Mouse (Mus musculus) midbrain, embryonic 14.5 days (tissue): ENCODE measurements at regions not wholly inside any gene's neighbourhood (a gene's known extent, or its start where the extent isn't known, plus 50 kb on each side); places are given as distances from the start of the nearest gene placed in this dataset.
"Not testable (repeated sequence)": the region's sequence is repeated elsewhere in the genome, so short reads cannot be mapped to it uniquely, and the experiment has no call there.

Experiments
- ATAC-seq: fragments of 200-750 bp; cut with Nextera tagmentation; 2 replicates; pipeline ENCODE4 v1.8.0; 2017; ENCODE audit warnings: moderate number of reproducible peaks, moderate library complexity; ENCODE audit not compliant: low FRiP score, low TSS enrichment
- DNase-seq: peaks from one replicate; pipeline ENCODE4 v3.0.0-alpha.2; 2015
- H3K27ac ChIP-seq: fragments of 300-500 bp; sonication (generic); replicated peaks from 2 replicates; pipeline ENCODE4 v1.5.1; 2014; ENCODE audit warnings: mild to moderate bottlenecking, low read depth, low read length, moderate library complexity
- H3K27me3 ChIP-seq: fragments of 300-500 bp; sonication (generic); 2 replicates; pipeline ENCODE4 v1.6.1; 2014; ENCODE audit warnings: low read length, control low read depth, mixed read lengths; ENCODE audit not compliant: control insufficient read depth, insufficient read depth
- H3K36me3 ChIP-seq: fragments of 300-500 bp; sonication (generic); 2 replicates; pipeline ENCODE4 v1.6.1; 2014; ENCODE audit warnings: low read length, control low read depth; ENCODE audit not compliant: control insufficient read depth, insufficient read depth
- H3K4me1 ChIP-seq: fragments of 300-500 bp; sonication (generic); 2 replicates; pipeline ENCODE4 v1.6.1; 2014; ENCODE audit warnings: mild to moderate bottlenecking, antibody characterized with exemption, low read length, control low read depth; ENCODE audit not compliant: control insufficient read depth, insufficient read depth
- H3K4me2 ChIP-seq: fragments of 300-500 bp; sonication (generic); 2 replicates; pipeline ENCODE4 v1.6.1; 2014; ENCODE audit warnings: mild to moderate bottlenecking, low read length, moderate library complexity
- H3K4me3 ChIP-seq: fragments of 300-500 bp; sonication (generic); replicated peaks from 2 replicates; pipeline ENCODE4 v1.5.1; 2014; ENCODE audit warnings: low read depth, low read length
- H3K9ac ChIP-seq: fragments of 300-500 bp; sonication (generic); replicated peaks from 2 replicates; pipeline ENCODE4 v1.6.1; 2014; ENCODE audit warnings: mild to moderate bottlenecking, low read length, moderate library complexity
- H3K9me3 ChIP-seq: fragments of 300-500 bp; sonication (generic); 2 replicates; pipeline ENCODE4 v1.6.1; 2016; ENCODE audit warnings: low read length, control low read depth, mixed read lengths; ENCODE audit not compliant: control insufficient read depth
- WGBS: fragments of 180-500 bp; shearing (Covaris S2); extraction: QIAGEN DNeasy Blood & Tissue Kit; methylation state at CpG from one replicate; pipeline ENCODE4 v1.1.7; 2014; 5-methylcytosine and 5-hydroxymethylcytosine counted together

GRCm38 (mm10) chr4:8084954-8085639 is 153.7 kb downstream of the Car8 start:
- H3K9ac ChIP-seq = no peak overlapping the region

GRCm38 (mm10) chr4:8079349-8079748 is 159.5 kb downstream of the Car8 start:
- no peak for ATAC-seq
- no peak for DNase-seq
- H3K27ac ChIP-seq = no peak overlapping the region
- no peak overlapping the region for H3K4me3 ChIP-seq
- H3K27me3 ChIP-seq = no peaks in the 10 kb centered on the region
- 73% methylated on average over 4 of the region's 4 CpGs for WGBS
- H3K4me2 ChIP-seq = no peak overlapping the region
- no peaks in the 10 kb centered on the region for H3K9me3 ChIP-seq
- no peak overlapping the region for H3K9ac ChIP-seq
- no peaks in the 10 kb centered on the region for H3K36me3 ChIP-seq
- no peaks in the 10 kb centered on the region for H3K4me1 ChIP-seq

More at GRCm38 (mm10) chr4:8084954-8085639, 153.7 kb downstream of the Car8 start:
- Histone ChIP-seq H3K27ac (no peak overlapping the region), H3K4me2 (no peak overlapping the region), H3K4me1 (no peaks in the 10 kb centered on the region), H3K27me3 (no peaks in the 10 kb centered on the region), H3K36me3 (no peaks in the 10 kb centered on the region), H3K4me3 (no peak overlapping the region), H3K9me3 (no peaks in the 10 kb centered on the region)
- WGBS = 34% methylated on average over 16 of the region's 16 CpGs
- DNase-seq (peak; percentile 91), ATAC-seq (peak; percentile 83)

- no peaks in the 10 kb centered on the region for H3K4me1 ChIP-seq
- no peaks in the 10 kb centered on the region for H3K36me3 ChIP-seq
- H3K27ac ChIP-seq = no peak overlapping the region
- H3K4me2 ChIP-seq = no peak overlapping the region
- no peaks in the 10 kb centered on the region for H3K9me3 ChIP-seq
- no peaks in the 10 kb centered on the region for H3K27me3 ChIP-seq
- no peak for DNase-seq
- no peak overlapping the region for H3K9ac ChIP-seq
- WGBS = 79% methylated on average over 6 of the region's 6 CpGs
- H3K4me3 ChIP-seq = no peak overlapping the region
- no peak for ATAC-seq
Observed at GRCm38 (mm10) chr4:8072989-8073573, 165.8 kb downstream of the Car8 start.

GRCm38 (mm10) chr4:8070693-8071092 is 168.1 kb downstream of the Car8 start:
- H3K4me1 ChIP-seq, DNase-seq, H3K9me3 ChIP-seq, H3K4me2 ChIP-seq, H3K27ac ChIP-seq, ATAC-seq, H3K36me3 ChIP-seq, H3K27me3 ChIP-seq, H3K9ac ChIP-seq, H3K4me3 ChIP-seq: not testable (repeated sequence)

- no peaks in the 10 kb centered on the region for H3K9me3 ChIP-seq
- DNase-seq = no peak
- H3K4me1 ChIP-seq = no peaks in the 10 kb centered on the region
- H3K27ac ChIP-seq = no peak overlapping the region
- H3K4me3 ChIP-seq = no peak overlapping the region
- ATAC-seq = no peak
- H3K36me3 ChIP-seq = no peaks in the 10 kb centered on the region
- H3K27me3 ChIP-seq = no peaks in the 10 kb centered on the region
- WGBS = 59% methylated on average over 2 of the region's 2 CpGs
- no peak overlapping the region for H3K4me2 ChIP-seq
- no peak overlapping the region for H3K9ac ChIP-seq
Observed at GRCm38 (mm10) chr4:8068086-8068485, 170.8 kb downstream of the Car8 start.

- H3K4me2 ChIP-seq = no peak overlapping the region
- H3K36me3 ChIP-seq = no peaks in the 10 kb centered on the region
- no peaks in the 10 kb centered on the region for H3K27me3 ChIP-seq
- ATAC-seq (no peak), DNase-seq (no peak)
- no peak overlapping the region for H3K9ac ChIP-seq
- H3K4me3 ChIP-seq = no peak overlapping the region
- no peak overlapping the region for H3K27ac ChIP-seq
- peaks cover 10% of the 10 kb centered on the region for H3K9me3 ChIP-seq
- 6% methylated on average over 4 of the region's 4 CpGs for WGBS
- H3K4me1 ChIP-seq = no peaks in the 10 kb centered on the region
Observed at GRCm38 (mm10) chr4:8041776-8042175, 197.1 kb downstream of the Car8 start.

GRCm38 (mm10) chr4:8037863-8038262 is 201.0 kb downstream of the Car8 start:
- H3K4me3 ChIP-seq = no peak overlapping the region
- H3K9ac ChIP-seq = no peak overlapping the region
- no peaks in the 10 kb centered on the region for H3K4me1 ChIP-seq
- ATAC-seq = no peak
- H3K4me2 ChIP-seq = no peak overlapping the region
- H3K9me3 ChIP-seq = peaks cover 6% of the 10 kb centered on the region
- 91% methylated on average over 1 of the region's 1 CpGs for WGBS
- H3K36me3 ChIP-seq = no peaks in the 10 kb centered on the region
- H3K27ac ChIP-seq = no peak overlapping the region
- DNase-seq = no peak
- no peaks in the 10 kb centered on the region for H3K27me3 ChIP-seq

- H3K4me2 ChIP-seq, H3K4me3 ChIP-seq, H3K4me1 ChIP-seq, H3K36me3 ChIP-seq, H3K9me3 ChIP-seq, H3K27me3 ChIP-seq, ATAC-seq, DNase-seq, H3K27ac ChIP-seq, H3K9ac ChIP-seq: not testable (repeated sequence)
- WGBS = 80% methylated on average over 1 of the region's 1 CpGs
Observed at GRCm38 (mm10) chr4:8033402-8033801, 205.4 kb downstream of the Car8 start.

- 14% methylated on average over 1 of the region's 1 CpGs for WGBS
- H3K27ac ChIP-seq = no peak overlapping the region
- no peaks in the 10 kb centered on the region for H3K36me3 ChIP-seq
- H3K9ac ChIP-seq = no peak overlapping the region
- ATAC-seq = peak; percentile 71; the same call in 1 of the 2 replicates
- H3K27me3 ChIP-seq = no peaks in the 10 kb centered on the region
- no peaks in the 10 kb centered on the region for H3K4me1 ChIP-seq
- DNase-seq = peak; percentile 88
- no peaks in the 10 kb centered on the region for H3K9me3 ChIP-seq
- no peak overlapping the region for H3K4me3 ChIP-seq
- H3K4me2 ChIP-seq = no peak overlapping the region
Observed at GRCm38 (mm10) chr4:8005155-8005554, 233.7 kb downstream of the Car8 start.
